Mouse (Mus musculus) ES-E14 (cell line): ENCODE measurements around the gene Hist2h2ac. TPM values are rescaled to one million over a fixed set of nuclear protein-coding genes. Genes with fewer than 3 reads are reported as not detected.
"Not testable (repeated sequence)": the region's sequence is repeated elsewhere in the genome, so short reads cannot be mapped to it uniquely, and the experiment has no call there.

Source experiments
- DNase-seq: peaks from one replicate; pipeline ENCODE4 v3.0.0-alpha.2; 2013; ENCODE audit warnings: low read depth, low spot score
- H3K27ac ChIP-seq: 2 replicates; pipeline ENCODE4 v1.5.1; 2012; ENCODE audit warnings: low read depth, mild to moderate bottlenecking, low read length, moderate library complexity, mixed read lengths; ENCODE audit not compliant: poor library complexity, insufficient read depth, severe bottlenecking
- H3K36me3 ChIP-seq: 2 replicates; pipeline ENCODE4 v1.6.1; 2012; ENCODE audit warnings: mild to moderate bottlenecking, low read length, moderate library complexity, mixed read lengths; ENCODE audit not compliant: control insufficient read depth, poor library complexity, insufficient read depth, severe bottlenecking
- H3K4me1 ChIP-seq, 2 experiments: fragments of 150-350 bp in 1 of 2; sonication (generic) in 1 of 2; 2 replicates each; pipeline ENCODE4 v1.6.1; 2012; ENCODE audit warnings: low read length in 2 of 2, mild to moderate bottlenecking in 1 of 2, mixed read lengths in 1 of 2; ENCODE audit not compliant: control insufficient read depth in 2 of 2, insufficient read depth in 2 of 2, poor library complexity in 1 of 2
- H3K4me3 ChIP-seq, 2 experiments: fragments of 150-350 bp in 1 of 2; sonication (generic) in 1 of 2; 2 replicates each; pipeline ENCODE4 v1.5.1; 2012; ENCODE audit warnings: low read length in 2 of 2, low read depth in 1 of 2, mild to moderate bottlenecking in 1 of 2, mixed read lengths in 1 of 2; ENCODE audit not compliant: insufficient read depth in 1 of 2, poor library complexity in 1 of 2, severe bottlenecking in 1 of 2
- H3K9ac ChIP-seq: 2 replicates; pipeline ENCODE4 v1.6.1; 2012; ENCODE audit warnings: low read depth, mild to moderate bottlenecking, low read length, mixed read lengths; ENCODE audit not compliant: poor library complexity, insufficient read depth, severe bottlenecking
- H3K9me3 ChIP-seq: fragments of 150-350 bp; sonication (generic); 2 replicates; pipeline ENCODE4 v1.6.1; 2012; ENCODE audit warnings: low read depth, mild to moderate bottlenecking, low read length; ENCODE audit not compliant: control insufficient read depth, insufficient read depth
- CHD2 ChIP-seq: IDR thresholded peaks from 2 replicates; pipeline ENCODE4 v1.6.1; 2014; ENCODE audit warnings: mild to moderate bottlenecking, low read depth, low read length, inconsistent platforms
- HCFC1 ChIP-seq: IDR thresholded peaks from 2 replicates; pipeline ENCODE4 v1.6.1; 2012; ENCODE audit warnings: low read length, inconsistent platforms, borderline replicate concordance; ENCODE audit not compliant: insufficient read depth
- MAFK ChIP-seq: IDR thresholded peaks from 2 replicates; pipeline ENCODE4 v1.6.1; 2014; ENCODE audit warnings: mild to moderate bottlenecking, low read depth, low read length, inconsistent platforms; ENCODE audit not compliant: insufficient read depth
- ZC3H11A ChIP-seq: IDR thresholded peaks from 2 replicates; pipeline ENCODE4 v1.6.1; 2012; ENCODE audit warnings: low read depth, mild to moderate bottlenecking, inconsistent platforms, low read length, borderline replicate concordance
- ZNF384 ChIP-seq: IDR thresholded peaks from 2 replicates; pipeline ENCODE4 v1.6.1; 2012; ENCODE audit warnings: low read depth, low read length, inconsistent platforms
- in situ Hi-C, 2 experiments: fragments of 600-800 bp; cut with MboI; formaldehyde crosslinking; loops; one replicate each; pipeline ENCODE4 v1.15.1; 2025; ENCODE audit warnings: low sequenced_read_pairs in 2 of 2, inconsistent platforms in 1 of 2; ENCODE audit not compliant: unreplicated experiment in 2 of 2
- total RNA-seq: library from RNA; depleted of rRNA; stranded (reverse); fragments of 300-350 nt; gene quantifications from 2 replicates; pipeline ENCODE4 v1.2.3, GENCODE M21; 2012

Hist2h2ac gene
- total RNA-seq, 1 experiment: 687 TPM

GRCm38 (mm10) chr3:96249034-96249345 lies 28.3 kb upstream of the Hist2h2ac start:
- peak overlapping the region; percentile 13; the same call in 1 of the 2 replicates for H3K9ac ChIP-seq

GRCm38 (mm10) chr3:96248141-96249033 lies 27.7 kb upstream of the Hist2h2ac start:
- H3K27ac ChIP-seq: no peak overlapping the region; the same call in 1 of the 2 replicates
- no peaks in the 10 kb centered on the region for H3K36me3 ChIP-seq
- peaks cover 3 to 8% of the 10 kb centered on the region in 2 experiments; a peak in 3 of 4 replicates for H3K4me1 ChIP-seq
- no peak for DNase-seq
- peak overlapping the region; percentile 13; the same call in 1 of the 2 replicates for H3K9ac ChIP-seq
- H3K4me3 ChIP-seq: peak overlapping the region; percentile 57 to 64
- H3K9me3 ChIP-seq: no peaks in the 10 kb centered on the region
- TF ChIP-seq CHD2 (peak; percentile 45; the same call in 1 of the 2 replicates), MAFK (no peak)
- in situ Hi-C loops: no loop called here

More at GRCm38 (mm10) chr3:96249034-96249345, 28.3 kb upstream of the Hist2h2ac start:
- DNase-seq: no peak
- no peaks in the 10 kb centered on the region for H3K9me3 ChIP-seq
- in situ Hi-C loops: no loop called here
- H3K4me1 ChIP-seq: peaks cover 2 to 4% of the 10 kb centered on the region in 2 experiments; a peak in 2 of 4 replicates
- no peak overlapping the region for H3K27ac ChIP-seq
- H3K4me3 ChIP-seq: peak overlapping the region; percentile 29 to 57; a peak in 2 of 4 replicates
- no peaks in the 10 kb centered on the region for H3K36me3 ChIP-seq
- TF ChIP-seq MAFK (no peak), CHD2 (no peak), ZC3H11A (no peak), ZNF384 (no peak), HCFC1 (no peak)

GRCm38 (mm10) chr3:96247356-96248140 lies 26.9 kb upstream of the Hist2h2ac start:
- H3K4me3 ChIP-seq: peak overlapping the region; percentile 57 to 64
- no peaks in the 10 kb centered on the region for H3K9me3 ChIP-seq
- in situ Hi-C loops: no loop called here
- H3K36me3 ChIP-seq: no peaks in the 10 kb centered on the region
- peak overlapping the region; percentile 72 for H3K9ac ChIP-seq
- peaks cover 3 to 8% of the 10 kb centered on the region in 2 experiments; a peak in 3 of 4 replicates for H3K4me1 ChIP-seq
- H3K27ac ChIP-seq: peak overlapping the region; percentile 86
- no peak for DNase-seq
- TF ChIP-seq ZNF384: no peak
- no peak for TF ChIP-seq ZC3H11A
- no peak for TF ChIP-seq HCFC1
- no peak for TF ChIP-seq CHD2
- TF ChIP-seq MAFK: no peak

DNA sequence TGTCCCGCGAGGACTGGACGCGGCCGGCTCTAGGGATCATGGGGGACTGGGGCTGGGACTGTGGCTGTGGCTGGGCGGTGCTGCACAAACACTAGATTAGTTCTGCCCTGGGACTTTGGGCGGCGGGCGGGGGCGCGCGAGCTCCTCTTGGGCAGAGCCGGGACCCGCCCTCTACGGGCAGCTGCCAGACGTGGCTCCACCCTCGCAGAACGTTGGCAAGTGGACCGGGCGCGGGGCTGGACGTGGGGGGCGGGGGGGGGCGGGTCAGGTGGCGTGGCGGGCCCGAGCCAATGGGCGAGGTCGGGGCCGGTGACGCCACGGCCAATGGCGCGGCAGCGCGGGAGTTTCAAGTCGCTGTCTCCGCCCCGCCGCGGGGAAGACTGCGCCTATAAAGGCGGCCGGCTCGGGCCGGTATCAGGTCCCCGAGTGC lies 25.8 kb upstream of the Hist2h2ac start, which contains the start of gene Hist2h3c1:
Hist2h3c1 (plus strand) TSS at position 259 of the 430 bp plus-strand sequence.
- Histone ChIP-seq H3K4me3 (peak within 1 kb of the TSS; percentile 57 to 64), H3K4me1 (peaks cover 3 to 12% of the 10 kb centered on the region in 2 experiments; a peak in 3 of 4 replicates), H3K27ac (peak within 1 kb of the TSS; percentile 86), H3K9ac (peak within 1 kb of the TSS; percentile 72)
- H3K9me3 ChIP-seq, DNase-seq, H3K36me3 ChIP-seq, in situ Hi-C loops: not testable (repeated sequence)

DNA sequence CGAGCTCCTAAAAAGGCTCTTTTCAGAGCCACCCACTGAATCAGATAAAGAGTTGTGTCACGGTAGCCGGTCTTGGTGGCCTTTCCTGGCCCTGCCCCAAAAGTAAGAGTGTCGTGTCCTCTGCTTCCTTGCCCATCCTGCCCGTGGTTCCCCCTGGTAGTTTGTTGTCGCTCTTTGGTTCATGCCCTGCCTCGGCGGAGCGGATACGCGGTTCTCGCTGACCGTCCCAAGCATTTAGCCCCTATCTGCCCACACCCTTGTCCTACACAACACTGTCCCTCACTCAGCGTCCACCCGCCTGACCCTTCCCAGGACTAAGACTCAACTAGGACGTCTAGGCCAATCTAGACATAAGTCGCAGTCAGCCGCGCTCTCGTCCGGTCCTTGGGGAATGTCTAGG lies 25.3 kb upstream of the Hist2h2ac start:
- H3K4me3 ChIP-seq, in situ Hi-C loops: not testable (repeated sequence)

More for the DNA sequence above, 25.3 kb upstream of the Hist2h2ac start:
- not testable (repeated sequence) for DNase-seq, H3K27ac ChIP-seq, H3K36me3 ChIP-seq, H3K9me3 ChIP-seq, H3K9ac ChIP-seq
- peaks cover 4 to 12% of the 10 kb centered on the region in 2 experiments; a peak in 3 of 4 replicates for H3K4me1 ChIP-seq
